Mouse (Mus musculus) lung, postnatal 0 days (tissue): ENCODE results near the gene Gm17359. TPM values are rescaled to one million over a fixed set of nuclear protein-coding genes. Genes with fewer than 3 reads are reported as not detected.

Experiments used
- ATAC-seq: fragments of 200-750 bp; cut with Nextera tagmentation; 2 replicates; pipeline ENCODE4 v1.8.0; 2017; ENCODE audit warnings: moderate library complexity
- DNase-seq: peaks from one replicate; pipeline ENCODE4 v3.0.0-alpha.2; 2016; ENCODE audit warnings: low spot score
- H3K27ac ChIP-seq: fragments of 300-500 bp; sonication (generic); 2 replicates; pipeline ENCODE4 v1.5.1; 2014; ENCODE audit warnings: antibody characterized with exemption, mild to moderate bottlenecking, low read length, mixed read lengths
- H3K27me3 ChIP-seq: fragments of 300-500 bp; sonication (generic); replicated peaks from 2 replicates; pipeline ENCODE4 v1.6.1; 2014; ENCODE audit warnings: low read length, mixed read lengths; ENCODE audit not compliant: insufficient read depth
- H3K36me3 ChIP-seq: fragments of 300-500 bp; sonication (generic); 2 replicates; pipeline ENCODE4 v1.6.1; 2014; ENCODE audit warnings: low read length, mixed read lengths; ENCODE audit not compliant: insufficient read depth
- H3K4me1 ChIP-seq: fragments of 300-500 bp; sonication (generic); 2 replicates; pipeline ENCODE4 v1.6.1; 2014; ENCODE audit warnings: antibody characterized with exemption, low read depth, low read length, mixed read lengths; ENCODE audit not compliant: insufficient read depth
- H3K4me2 ChIP-seq: fragments of 300-500 bp; sonication (generic); replicated peaks from 2 replicates; pipeline ENCODE4 v1.6.1; 2014; ENCODE audit warnings: low read depth, mild to moderate bottlenecking, low read length, moderate library complexity, mixed read lengths
- H3K4me3 ChIP-seq: fragments of 300-500 bp; sonication (generic); 2 replicates; pipeline ENCODE4 v1.5.1; 2014; ENCODE audit warnings: low read depth, low read length
- H3K9ac ChIP-seq: fragments of 300-500 bp; sonication (generic); replicated peaks from 2 replicates; pipeline ENCODE4 v1.6.1; 2014; ENCODE audit warnings: low read depth, mild to moderate bottlenecking
- H3K9me3 ChIP-seq: fragments of 300-500 bp; sonication (generic); 2 replicates; pipeline ENCODE4 v1.6.1; 2016; ENCODE audit warnings: low read length, mixed read lengths
- CTCF ChIP-seq: IDR thresholded peaks from 2 replicates; pipeline ENCODE4 v1.5.1; 2016; ENCODE audit warnings: antibody characterized with exemption, mild to moderate bottlenecking
- EP300 ChIP-seq: IDR thresholded peaks from 2 replicates; pipeline ENCODE4 v1.6.1; 2016; ENCODE audit warnings: antibody characterized with exemption, mild to moderate bottlenecking, control low read depth
- WGBS: fragments of 180-500 bp; shearing (Covaris S2); extraction: QIAGEN DNeasy Blood & Tissue Kit; methylation state at CpG from one replicate; pipeline ENCODE4 v1.1.7; 2014; 5-methylcytosine and 5-hydroxymethylcytosine counted together
- polyA plus RNA-seq: library from polyadenylated mRNA; unstranded; fragments of >200 nt; fragmentation: Nextera tagmentation; extraction: Ambion mirVana; gene quantifications from 2 replicates; pipeline ENCODE4 v1.2.1, GENCODE M21; 2015

The Gm17359 gene
- not detected in 2 replicates for polyA plus RNA-seq

DNA sequence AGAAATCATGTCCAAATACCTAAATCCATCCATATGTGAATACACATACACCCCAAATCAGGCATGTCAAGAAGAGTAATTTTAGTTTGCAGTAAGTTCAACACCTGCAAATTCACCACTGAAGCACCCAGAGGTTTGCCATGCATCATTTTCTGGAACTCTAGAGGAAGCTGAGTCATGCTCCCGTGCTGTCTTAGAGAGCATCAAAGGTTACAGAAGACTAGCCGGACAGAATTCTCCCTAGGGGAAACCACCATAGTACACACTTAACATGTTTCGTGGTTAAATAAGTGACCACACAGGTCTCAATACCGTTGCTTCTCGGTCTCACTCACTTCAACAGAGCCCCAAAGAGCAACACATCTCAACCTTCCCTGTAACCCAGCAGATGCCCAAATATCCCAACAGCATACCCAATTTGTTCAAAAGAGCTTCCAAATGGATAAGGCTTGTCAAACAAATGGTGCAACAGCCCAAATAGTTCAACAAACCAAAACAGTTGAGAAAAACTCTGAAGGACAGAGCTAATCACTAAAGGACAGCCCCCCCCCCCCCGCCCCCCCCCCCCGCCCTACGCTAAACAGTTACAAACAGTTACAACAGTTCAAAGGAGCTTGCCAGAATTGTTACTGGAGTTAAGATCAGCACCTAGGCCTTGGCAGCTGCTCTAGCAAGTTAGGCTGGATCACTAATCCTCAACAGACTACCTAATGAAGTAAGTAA is at the start of gene Gm17359:
Gene Gm17359 (plus strand): TSS at position 618 of the 723 bp plus-strand sequence.
- H3K4me3 ChIP-seq: no peak within 1 kb of the TSS
- WGBS: 40% methylated on average over 8 of the region's 8 CpGs
- no peak within 1 kb of the TSS for H3K27ac ChIP-seq
- DNase-seq (no peak), ATAC-seq (no peak)
- no peak within 1 kb of the TSS for H3K9ac ChIP-seq
- H3K27me3 ChIP-seq: no peaks in the 10 kb centered on the region
- H3K4me1 ChIP-seq: no peaks in the 10 kb centered on the region
- TF ChIP-seq EP300 (no peak), CTCF (no peak)
- H3K4me2 ChIP-seq: no peak within 1 kb of the TSS
- H3K9me3 ChIP-seq: no peaks in the 10 kb centered on the region
- no peaks in the 10 kb centered on the region for H3K36me3 ChIP-seq

GRCm38 (mm10) chr3:79287108-79287576 is 49.3 kb upstream of the Gm17359 start:
- Histone ChIP-seq H3K27me3 (no peaks in the 10 kb centered on the region), H3K4me1 (peaks cover 16% of the 10 kb centered on the region), H3K4me3 (peak overlapping the region; percentile 84), H3K9ac (peak overlapping the region; percentile 86), H3K36me3 (no peaks in the 10 kb centered on the region), H3K9me3 (no peaks in the 10 kb centered on the region), H3K27ac (peak overlapping the region; percentile 97), H3K4me2 (peak overlapping the region; percentile 83)
- no peak for TF ChIP-seq EP300
- no peak for TF ChIP-seq CTCF
- under 1% methylated on average over 44 of the region's 60 CpGs for WGBS
- peak; percentile 98 for ATAC-seq
- peak; percentile 98 for DNase-seq

DNA sequence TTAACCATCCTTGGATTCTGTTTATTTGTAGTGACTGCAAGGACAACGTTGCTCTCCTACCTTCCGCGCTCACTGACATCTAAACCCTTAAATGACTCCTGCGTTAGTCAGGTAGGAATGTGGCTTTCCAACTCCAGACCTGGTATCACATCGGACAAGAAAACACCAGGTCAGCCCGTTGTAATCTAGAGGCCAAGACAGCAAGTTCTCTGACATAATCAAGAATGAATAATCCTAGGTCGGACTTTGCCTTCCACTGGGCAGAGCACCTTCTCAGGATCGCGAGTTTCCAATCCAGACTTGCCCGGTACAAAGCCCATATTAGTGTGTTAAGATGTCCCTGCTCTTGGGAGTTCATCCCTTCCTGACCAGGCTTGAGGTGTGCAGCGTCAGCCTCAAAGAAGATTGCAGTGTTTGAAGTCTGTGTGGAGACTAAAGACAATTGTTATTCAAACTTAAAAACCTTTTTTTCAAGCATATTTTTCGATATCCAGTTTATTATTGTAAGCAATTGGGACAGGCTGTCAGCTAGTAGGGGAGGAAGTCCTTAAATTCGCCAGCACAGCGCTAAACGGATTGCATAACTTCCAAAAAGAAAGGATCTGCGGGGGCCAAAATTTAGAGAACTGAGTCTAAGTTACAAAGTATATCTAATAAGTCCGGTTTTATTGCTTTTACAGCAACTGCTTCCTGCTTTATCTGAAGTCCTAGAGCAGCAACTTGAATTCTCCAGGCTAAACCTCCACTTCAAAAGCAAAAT is 48.6 kb upstream of the Gm17359 start:
- H3K4me1 ChIP-seq: peaks cover 16% of the 10 kb centered on the region
- 8% methylated on average over 17 of the region's 17 CpGs for WGBS
- peak overlapping the region; percentile 83 for H3K4me2 ChIP-seq
- TF ChIP-seq CTCF: no peak
- no peak for TF ChIP-seq EP300
- ATAC-seq (no peak), DNase-seq (peak; percentile 64)
- no peaks in the 10 kb centered on the region for H3K27me3 ChIP-seq
- H3K27ac ChIP-seq: peak overlapping the region; percentile 97
- H3K36me3 ChIP-seq: no peaks in the 10 kb centered on the region
- H3K9ac ChIP-seq: peak overlapping the region; percentile 86
- H3K9me3 ChIP-seq: no peaks in the 10 kb centered on the region
- peak overlapping the region; percentile 84 for H3K4me3 ChIP-seq

- Histone ChIP-seq H3K4me2 (no peak overlapping the region), H3K36me3 (no peaks in the 10 kb centered on the region), H3K27ac (no peak overlapping the region), H3K4me3 (no peak overlapping the region), H3K27me3 (no peaks in the 10 kb centered on the region), H3K4me1 (peaks cover 11% of the 10 kb centered on the region; the same call in 1 of the 2 replicates), H3K9me3 (no peaks in the 10 kb centered on the region), H3K9ac (no peak overlapping the region)
- 83% methylated on average over 3 of the region's 3 CpGs for WGBS
- DNase-seq: no peak
- no peak for ATAC-seq
- TF ChIP-seq CTCF: no peak
- no peak for TF ChIP-seq EP300
Measured at GRCm38 (mm10) chr3:79289050-79289449, 47.4 kb upstream of the Gm17359 start.

GRCm38 (mm10) chr3:79293023-79293422 is 43.4 kb upstream of the Gm17359 start:
- no peaks in the 10 kb centered on the region for H3K27me3 ChIP-seq
- WGBS: 24% methylated on average over 4 of the region's 4 CpGs
- no peak overlapping the region for H3K4me3 ChIP-seq
- no peaks in the 10 kb centered on the region for H3K36me3 ChIP-seq
- no peak overlapping the region for H3K9ac ChIP-seq
- H3K4me1 ChIP-seq: no peaks in the 10 kb centered on the region
- ATAC-seq: 0 out of 2 replicates have a peak, but pooled peaks have one; percentile 13
- H3K4me2 ChIP-seq: no peak overlapping the region
- TF ChIP-seq CTCF: no peak
- TF ChIP-seq EP300: peak; percentile 58
- peak overlapping the region; percentile 69 for H3K27ac ChIP-seq
- H3K9me3 ChIP-seq: no peaks in the 10 kb centered on the region
- DNase-seq: peak; percentile 55

- H3K36me3 ChIP-seq: no peaks in the 10 kb centered on the region
- no peaks in the 10 kb centered on the region for H3K9me3 ChIP-seq
- peak; percentile 83 for TF ChIP-seq EP300
- no peak for TF ChIP-seq CTCF
- no peak overlapping the region for H3K4me2 ChIP-seq
- no peak overlapping the region for H3K9ac ChIP-seq
- peak; percentile 83 for DNase-seq
- no peaks in the 10 kb centered on the region for H3K27me3 ChIP-seq
- peak overlapping the region; percentile 69 for H3K27ac ChIP-seq
- ATAC-seq: peak; percentile 89
- 61% methylated on average over 3 of the region's 3 CpGs for WGBS
- no peaks in the 10 kb centered on the region for H3K4me1 ChIP-seq
- no peak overlapping the region for H3K4me3 ChIP-seq
Measured at GRCm38 (mm10) chr3:79294701-79295100, 41.8 kb upstream of the Gm17359 start.
